Mouse (Mus musculus): ENCODE results near the gene Gabrq.

The Gabrq gene

GRCm38 (mm10) chrX:72824776-72825588, at the start of gene Gabrq:
Gene Gabrq, plus strand, starts transcription at chrX:72825178.
- peak; percentile 65 for DNase-seq (ENCODE audit: low read depth, low spot score)

- peak; percentile 1 for DNase-seq (ENCODE audit: low read depth, low spot score)
Measured at GRCm38 (mm10) chrX:72788773-72789557, 36.0 kb upstream of the Gabrq start.

- DNase-seq (ENCODE audit: low read depth, low spot score) = no peak
Measured at GRCm38 (mm10) chrX:72789558-72789871, 35.5 kb upstream of the Gabrq start.

- peak; percentile 58 for DNase-seq (ENCODE audit: low read depth, low spot score)
Measured at GRCm38 (mm10) chrX:72819594-72819993, 5.4 kb upstream of the Gabrq start.

GRCm38 (mm10) chrX:72823310-72823709, 1.7 kb upstream of the Gabrq start:
- DNase-seq (ENCODE audit: low read depth, low spot score) = no peak

- no peak for DNase-seq (ENCODE audit: low read depth, low spot score)
Measured at GRCm38 (mm10) chrX:72825589-72825905, 569 bp downstream of the Gabrq start.
